Mouse (Mus musculus) adipose tissue, adult 10 weeks (tissue): ENCODE data around the gene Gpr119. TPM values are rescaled to one million over a fixed set of nuclear protein-coding genes. Genes with fewer than 3 reads are reported as not detected.

ENCODE experiments used
- polyA plus RNA-seq: library from polyadenylated mRNA; stranded (reverse); fragments of 350-450 nt; fragmentation: Illumina TruSeq; extraction: RNeasy Lipid Tissue Mini Kit (QIAGEN cat#74804); gene quantifications from one replicate; pipeline ENCODE4 v1.2.3, GENCODE M21; 2014; ENCODE audit warnings: low read depth, low replicate concordance

The Gpr119 gene
- not detected for polyA plus RNA-seq

GRCm38 (mm10) chrX:48674171-48674570, at the start of gene Gpr119:
Gene Gpr119 (minus strand): TSS chrX:48674478.

GRCm38 (mm10) chrX:48694864-48695371, 20.6 kb upstream of the Gpr119 start, which contains the start of gene Rbmx2:
Gene Rbmx2 (plus strand): TSS chrX:48695004.

GRCm38 (mm10) chrX:48623379-48624053, 50.8 kb downstream of the Gpr119 start, which contains the start of gene Slc25a14:
Gene Slc25a14 (plus strand): TSS chrX:48623413.

Other genes starting within 250 kb of the Gpr119 start
- gene Elf4, start 211.3 kb downstream of the Gpr119 start, polyA plus RNA-seq: 5.7 TPM
- 44.1 TPM for gene Aifm1, start 160.9 kb downstream of the Gpr119 start, polyA plus RNA-seq
- gene Rab33a, start 155.2 kb downstream of the Gpr119 start, polyA plus RNA-seq: 0.55 TPM
- 8.7 TPM for gene Zfp280c, start 80.0 kb downstream of the Gpr119 start, polyA plus RNA-seq
- 7.6 TPM for gene Slc25a14, start 51.1 kb downstream of the Gpr119 start, polyA plus RNA-seq
- 4.8 TPM for gene Rbmx2, start 20.5 kb upstream of the Gpr119 start, polyA plus RNA-seq
- gene Gm595, start 203.2 kb upstream of the Gpr119 start, polyA plus RNA-seq: 0.46 TPM